In the genomic region with DNA sequence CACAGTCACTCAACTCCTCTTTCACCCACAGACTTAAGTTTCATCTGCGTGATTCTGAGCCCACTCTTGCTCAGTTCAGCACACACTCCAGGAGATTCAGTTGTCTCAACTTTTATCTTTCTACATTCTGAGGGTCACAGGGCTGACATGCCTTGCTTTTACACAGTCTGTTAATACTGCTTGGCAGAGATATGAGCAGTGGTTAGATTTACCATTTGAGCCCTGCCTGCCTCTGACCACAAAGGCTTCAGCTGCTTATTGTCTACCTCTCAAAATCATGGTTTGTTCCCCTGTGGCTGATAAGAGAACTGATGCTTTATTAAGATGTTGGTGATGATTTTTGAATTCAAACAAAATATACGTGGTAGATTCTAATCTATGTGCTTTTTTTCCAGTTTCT, we compare ENCODE assay signal across 12 mouse cellular contexts.
"Had no signal": no experiment of that assay in that cellular context is flagged by ENCODE, and none has a peak within 500 bp of the region (broad histone marks: within the 10 kb centered on the region; RNA-seq: fewer than 3 reads in every experiment).

No protein-coding gene starts in this region.

- H3K4me2 ChIP-seq: lung, embryonic 15.5 days; midbrain, embryonic 15.5 days had no signal

- H3K27ac ChIP-seq: kidney, postnatal 0 days; limb, embryonic 10.5 days; lung, embryonic 15.5 days; macrophage; midbrain, embryonic 10.5 days; midbrain, embryonic 15.5 days had no signal

- DNase-seq: kidney, adult 2 months; kidney, postnatal 36 days; lung, postnatal 14 days; right cerebral cortex, postnatal 25 days; thymus, postnatal 4 days had no signal

- H3K4me3 ChIP-seq: limb, embryonic 10.5 days; lung, embryonic 15.5 days; midbrain, embryonic 10.5 days; midbrain, embryonic 15.5 days had no signal

- H3K27me3 ChIP-seq: lung, embryonic 15.5 days; midbrain, embryonic 15.5 days had no signal

- H3K36me3 ChIP-seq: limb, embryonic 10.5 days; lung, embryonic 15.5 days; midbrain, embryonic 10.5 days; midbrain, embryonic 15.5 days had no signal

- H3K9ac ChIP-seq: lung, embryonic 15.5 days; midbrain, embryonic 15.5 days had no signal

- H3K4me1 ChIP-seq: limb, embryonic 10.5 days; lung, embryonic 15.5 days; midbrain, embryonic 10.5 days; midbrain, embryonic 15.5 days had no signal

- ATAC-seq: intestine, embryonic 16.5 days; midbrain, embryonic 15.5 days had no signal

- H3K9me3 ChIP-seq: limb, embryonic 10.5 days; lung, embryonic 15.5 days; midbrain, embryonic 10.5 days; midbrain, embryonic 15.5 days had no signal
